Mouse (Mus musculus) left cerebral cortex, adult 2 months (tissue): ENCODE results near the gene Gm17571. TPM values are rescaled to one million over a fixed set of nuclear protein-coding genes. Genes with fewer than 3 reads are reported as not detected.

Experiments used
- DNase-seq, 2 experiments: peaks; one replicate each; pipeline ENCODE4 v3.0.0; 2021 to 2022; ENCODE audit warnings: low spot score in 2 of 2, mixed read lengths in 1 of 2; ENCODE audit errors: extremely low spot score in 1 of 2
- H3K27ac ChIP-seq: fragments of 200-600 bp; 2 replicates; pipeline ENCODE4 v1.8.1; 2022
- H3K4me3 ChIP-seq: fragments of 200-600 bp; 2 replicates; pipeline ENCODE4 v1.8.1; 2022
- CTCF ChIP-seq: fragments of 200-600 bp; IDR thresholded peaks from 2 replicates; pipeline ENCODE4 v1.8.1; 2022; ENCODE audit warnings: antibody characterized with exemption, mild to moderate bottlenecking, moderate library complexity
- intact Hi-C: fragments of 180-260 bp; cut with DNase I; formaldehyde crosslinking; loops from one replicate; pipeline ENCODE4 v1.15.1; 2025
- long read RNA-seq, 2 experiments: library from polyadenylated mRNA; stranded (forward); transcript quantifications; one replicate each; pipeline ENCODE4 v2.0.0; 2021; ENCODE audit warnings: borderline mapping rate in 2 of 2
- total RNA-seq, 2 experiments: library from RNA; stranded (reverse); gene quantifications; 2 replicates each; pipeline ENCODE4 v1.2.3; 2021

Gm17571 gene
- not detected for total RNA-seq
- long read RNA-seq, experiment 1, result 0 reads
- long read RNA-seq, experiment 2, result 0 reads

GRCm38 (mm10) chr9:13446703-13447285, at the start of gene Gm17571:
TSS of gene Gm17571 (minus strand) at chr9:13446753.
- no peak for DNase-seq
- TF ChIP-seq CTCF, result no peak
- intact Hi-C loops, result no loop called here
- Histone ChIP-seq H3K4me3 (no peak within 1 kb of the TSS), H3K27ac (no peak within 1 kb of the TSS)

GRCm38 (mm10) chr9:13495530-13495929, 49.0 kb upstream of the Gm17571 start:
- no peak overlapping the region for H3K4me3 ChIP-seq
- no peak for DNase-seq
- TF ChIP-seq CTCF, result no peak
- intact Hi-C loops, result no loop called here
- H3K27ac ChIP-seq, result no peak overlapping the region

- DNase-seq, result no peak
- no peak overlapping the region for H3K4me3 ChIP-seq
- H3K27ac ChIP-seq, result no peak overlapping the region
- intact Hi-C loops, result no loop called here
- TF ChIP-seq CTCF, result no peak
These were observed 47.2 kb upstream of the Gm17571 start for GRCm38 (mm10) chr9:13493746-13494145.

- TF ChIP-seq CTCF, result no peak
- no peak overlapping the region for H3K4me3 ChIP-seq
- DNase-seq, result no peak
- intact Hi-C loops, result no loop called here
- no peak overlapping the region for H3K27ac ChIP-seq
These were observed 46.3 kb upstream of the Gm17571 start for GRCm38 (mm10) chr9:13492807-13493206.

- intact Hi-C loops, result no loop called here
- TF ChIP-seq CTCF, result no peak
- no peak for DNase-seq
- no peak overlapping the region for H3K4me3 ChIP-seq
- H3K27ac ChIP-seq, result no peak overlapping the region
These were observed 45.5 kb upstream of the Gm17571 start for GRCm38 (mm10) chr9:13491854-13492620.

GRCm38 (mm10) chr9:13491107-13491506, 44.6 kb upstream of the Gm17571 start:
- no peak for DNase-seq
- intact Hi-C loops, result no loop called here
- H3K4me3 ChIP-seq, result no peak overlapping the region
- H3K27ac ChIP-seq, result no peak overlapping the region
- TF ChIP-seq CTCF, result no peak

GRCm38 (mm10) chr9:13485914-13486313, 39.4 kb upstream of the Gm17571 start:
- Histone ChIP-seq H3K27ac (no peak overlapping the region), H3K4me3 (no peak overlapping the region)
- TF ChIP-seq CTCF, result no peak
- no peak for DNase-seq
- intact Hi-C loops, result no loop called here

- intact Hi-C loops, result no loop called here
- Histone ChIP-seq H3K27ac (no peak overlapping the region), H3K4me3 (no peak overlapping the region)
- DNase-seq, result no peak
- no peak for TF ChIP-seq CTCF
These were observed 38.0 kb upstream of the Gm17571 start for GRCm38 (mm10) chr9:13484267-13485240.

- no peak for TF ChIP-seq CTCF
- DNase-seq, result no peak
- intact Hi-C loops, result no loop called here
- H3K4me3 ChIP-seq, result no peak overlapping the region
- no peak overlapping the region for H3K27ac ChIP-seq
These were observed 36.9 kb upstream of the Gm17571 start for GRCm38 (mm10) chr9:13483199-13484068.

- no peak overlapping the region for H3K4me3 ChIP-seq
- H3K27ac ChIP-seq, result no peak overlapping the region
- intact Hi-C loops, result no loop called here
- TF ChIP-seq CTCF, result no peak
- no peak for DNase-seq
These were observed 32.7 kb upstream of the Gm17571 start for GRCm38 (mm10) chr9:13479275-13479674.

GRCm38 (mm10) chr9:13474951-13475350, 28.4 kb upstream of the Gm17571 start:
- no peak overlapping the region for H3K27ac ChIP-seq
- no peak for DNase-seq
- intact Hi-C loops, result no loop called here

More at GRCm38 (mm10) chr9:13474951-13475350, 28.4 kb upstream of the Gm17571 start:
- TF ChIP-seq CTCF, result no peak
- no peak overlapping the region for H3K4me3 ChIP-seq
